Mouse (Mus musculus) ZHBTc4 (cell line): ENCODE data around the gene Cyp3a16.
"Not testable (repeated sequence)": the region's sequence is repeated elsewhere in the genome, so short reads cannot be mapped to it uniquely, and the experiment has no call there.

Experiments used
- DNase-seq: peaks from one replicate; pipeline ENCODE4 v3.0.0-alpha.2; 2011; ENCODE audit warnings: low read depth, low spot score

Cyp3a16 gene

GRCm38 (mm10) chr5:145469623-145470022 lies at the start of gene Cyp3a16:
Gene Cyp3a16 (minus strand): TSS chr5:145469723.
- DNase-seq = not testable (repeated sequence)

DNA sequence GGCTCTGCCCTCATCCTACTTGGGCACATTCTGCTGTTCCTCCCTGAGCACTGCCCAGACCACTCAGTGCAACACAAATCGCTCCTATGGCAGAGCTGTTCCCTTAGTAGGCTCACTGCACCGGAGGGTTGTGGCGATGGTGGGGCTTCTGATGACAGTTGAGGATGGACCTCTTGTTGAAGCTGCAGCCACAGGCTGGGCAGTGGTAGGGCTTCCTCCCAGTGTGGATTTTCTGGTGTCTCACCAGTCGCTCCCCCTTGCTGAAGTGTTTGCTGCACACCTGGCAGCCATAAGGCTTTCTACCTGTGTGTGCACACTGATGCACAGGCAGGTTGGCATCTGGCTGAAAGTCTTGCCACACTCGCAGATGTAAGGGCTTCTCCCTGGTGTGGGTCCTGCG lies 20.8 kb upstream of the Cyp3a16 start:
- no peak for DNase-seq

- no peak for DNase-seq
Observed at GRCm38 (mm10) chr5:145464304-145465088, 5.0 kb downstream of the Cyp3a16 start.

GRCm38 (mm10) chr5:145462321-145462720 lies 7.2 kb downstream of the Cyp3a16 start:
- DNase-seq = no peak

GRCm38 (mm10) chr5:145454389-145454788 lies 15.1 kb downstream of the Cyp3a16 start:
- DNase-seq = no peak

- no peak for DNase-seq
Observed at GRCm38 (mm10) chr5:145433688-145434087, 35.8 kb downstream of the Cyp3a16 start.

DNA sequence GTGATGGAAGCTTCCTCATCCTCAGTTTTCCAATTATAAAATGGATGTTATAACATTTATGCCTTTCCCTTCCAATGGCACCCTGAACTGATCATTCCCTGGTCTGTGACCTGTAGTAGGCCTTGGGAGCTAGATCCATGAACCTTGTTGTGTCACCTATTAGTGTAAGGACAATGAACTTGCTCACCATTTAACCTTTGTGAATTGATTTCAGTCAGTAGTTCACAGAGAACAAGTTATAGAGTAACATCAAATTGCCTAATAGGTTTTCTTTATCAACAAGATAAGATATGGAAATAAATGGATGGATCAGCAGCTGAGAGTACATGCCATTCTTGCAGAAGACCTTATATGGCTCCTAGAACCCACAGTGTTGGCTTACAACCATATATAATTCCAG lies 38.5 kb downstream of the Cyp3a16 start:
- DNase-seq = no peak

GRCm38 (mm10) chr5:145422287-145422686 lies 47.2 kb downstream of the Cyp3a16 start:
- DNase-seq = no peak

- not testable (repeated sequence) for DNase-seq
Observed at GRCm38 (mm10) chr5:145415416-145415815, 54.1 kb downstream of the Cyp3a16 start.
